Mouse (Mus musculus): ENCODE data around the gene 2010111I01Rik.

2010111I01Rik gene

DNA sequence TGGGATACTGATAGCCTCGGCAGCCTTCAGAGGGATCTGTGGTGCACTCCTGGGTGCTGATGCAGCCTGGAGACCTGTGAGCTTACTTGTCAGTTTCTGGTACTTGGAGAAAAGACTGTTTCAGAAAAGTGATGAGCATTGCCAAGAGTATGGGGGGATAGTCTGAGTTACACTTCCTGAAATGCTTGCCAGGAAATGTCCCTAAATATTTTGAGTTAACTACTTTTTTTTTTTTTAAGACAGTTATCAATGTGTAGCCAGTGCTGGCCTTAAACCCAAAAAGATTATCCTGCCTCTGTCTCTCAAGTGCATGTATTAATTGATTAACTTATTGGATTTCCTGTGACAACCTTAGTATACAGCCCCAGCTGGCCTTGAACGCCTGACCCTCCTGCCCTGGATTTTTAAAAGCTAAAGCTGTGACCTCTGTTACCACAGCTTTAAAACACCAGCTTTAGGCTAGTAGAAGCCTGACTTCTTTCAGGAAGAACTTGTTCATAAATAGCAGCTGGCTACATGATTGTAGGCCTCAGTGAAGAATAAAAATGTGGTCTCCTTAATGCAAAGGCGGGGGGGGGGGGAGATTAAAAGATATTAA, 150.6 kb downstream of the 2010111I01Rik start:
- no peak for DNase-seq

DNA sequence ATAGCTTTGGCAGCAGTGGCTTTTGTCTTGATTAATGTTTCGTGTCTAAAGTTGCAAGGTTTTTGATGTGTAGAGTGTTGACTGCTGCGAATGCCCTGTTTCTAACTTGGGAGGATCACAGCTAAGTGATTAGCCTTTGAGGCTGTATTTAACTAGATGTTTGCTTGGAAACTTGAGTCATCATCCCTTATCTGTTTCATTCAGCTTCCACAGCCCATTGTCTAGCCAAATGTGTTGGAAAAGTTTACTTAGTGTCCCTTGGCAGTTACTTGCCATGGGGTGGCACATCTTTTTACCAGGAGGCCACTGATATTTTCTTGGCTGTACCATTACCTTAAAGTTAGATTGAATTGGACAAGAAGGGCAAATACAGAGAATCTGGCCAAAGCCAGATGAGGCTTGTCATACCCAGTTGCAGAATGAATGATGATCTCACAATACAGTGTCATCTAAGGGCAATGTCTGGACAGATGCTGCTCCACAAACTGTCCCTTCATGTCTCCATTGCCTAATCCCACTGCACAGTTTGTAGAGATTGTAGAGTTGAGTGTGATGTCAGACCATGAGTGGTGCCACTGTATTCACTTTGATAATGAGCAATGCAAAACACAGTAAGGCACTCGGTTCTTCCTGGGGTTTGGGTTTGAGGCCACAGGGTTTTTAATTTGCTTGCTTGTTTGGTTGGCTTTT, 152.9 kb downstream of the 2010111I01Rik start:
- DNase-seq = peak; percentile 34

DNA sequence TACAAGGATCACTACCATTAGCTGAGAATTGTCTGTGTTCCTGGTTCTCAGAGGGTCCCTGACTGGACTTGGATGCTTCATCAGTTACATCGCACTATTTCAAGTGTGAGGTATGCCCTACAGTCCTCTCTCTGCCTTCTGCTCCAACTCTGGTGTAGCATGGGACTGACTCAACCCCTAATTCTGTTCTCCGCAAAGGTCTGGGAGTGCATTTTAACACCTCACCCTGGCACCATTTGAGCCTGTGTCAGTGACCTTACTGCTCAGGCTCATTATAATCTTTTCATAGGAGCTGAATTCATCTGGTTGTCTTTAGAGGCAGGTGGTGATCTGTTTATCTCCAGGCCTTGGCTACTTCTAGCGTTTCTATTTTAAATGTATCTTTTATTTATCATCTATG, 154.0 kb downstream of the 2010111I01Rik start:
- no peak for DNase-seq

DNA sequence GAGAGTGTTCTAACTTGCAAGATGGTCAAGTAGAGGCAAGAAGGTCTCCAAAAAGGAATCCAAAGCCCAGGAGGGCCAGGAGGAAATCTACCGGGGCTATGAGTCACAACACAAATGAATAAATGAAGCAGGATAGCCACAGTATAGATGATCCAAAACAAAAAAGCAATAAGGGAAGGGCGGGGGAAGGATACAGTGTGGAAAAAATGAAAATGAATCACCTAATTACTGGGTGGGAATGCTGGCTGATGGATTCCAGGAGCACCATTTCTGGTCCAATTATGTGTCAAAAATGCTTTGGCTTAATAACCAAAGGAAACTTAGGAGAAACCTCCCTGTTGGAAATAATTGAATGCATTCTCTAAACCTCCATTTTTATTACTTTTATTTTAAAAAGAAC, 155.6 kb downstream of the 2010111I01Rik start:
- DNase-seq = peak; percentile 22

DNA sequence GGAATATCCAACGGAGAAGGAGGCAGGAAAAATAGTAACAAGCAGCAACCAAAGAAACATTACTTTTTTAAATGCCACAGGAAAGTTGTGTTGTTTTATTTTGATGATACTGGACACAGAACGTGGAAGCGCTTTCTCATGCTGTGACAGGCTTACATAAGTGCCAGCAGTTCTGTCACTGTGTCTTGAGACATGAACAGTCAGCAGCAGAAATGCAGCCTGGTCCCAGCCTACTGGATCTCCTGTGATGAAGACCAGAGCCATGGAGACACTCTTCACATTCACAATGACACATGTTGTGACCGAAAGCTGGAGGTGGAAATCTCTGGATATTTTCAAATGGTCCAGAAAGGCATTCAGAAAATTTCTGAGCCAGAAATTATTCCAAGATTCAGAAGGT, 157.1 kb downstream of the 2010111I01Rik start:
- DNase-seq = no peak

DNA sequence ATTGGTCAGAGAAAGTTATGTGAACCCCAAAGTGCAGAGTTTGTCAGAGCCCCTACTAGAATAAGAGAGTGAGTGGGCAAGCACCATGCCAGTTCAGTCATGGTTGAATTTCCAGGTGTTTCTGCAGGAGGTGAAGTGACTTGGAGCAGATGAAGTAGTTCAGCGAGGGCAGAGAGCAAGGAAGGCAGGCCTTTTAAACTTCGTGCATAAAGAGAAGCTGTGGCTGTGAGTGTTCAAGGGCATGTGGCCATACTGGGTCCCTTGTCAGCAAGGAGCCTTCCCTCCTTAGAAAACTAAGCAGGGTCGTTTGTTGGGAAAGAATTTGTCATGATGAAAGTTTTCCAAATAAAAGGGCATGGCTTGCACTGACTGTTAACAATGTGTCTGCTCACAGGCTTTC, 161.5 kb downstream of the 2010111I01Rik start:
- no peak for DNase-seq

DNA sequence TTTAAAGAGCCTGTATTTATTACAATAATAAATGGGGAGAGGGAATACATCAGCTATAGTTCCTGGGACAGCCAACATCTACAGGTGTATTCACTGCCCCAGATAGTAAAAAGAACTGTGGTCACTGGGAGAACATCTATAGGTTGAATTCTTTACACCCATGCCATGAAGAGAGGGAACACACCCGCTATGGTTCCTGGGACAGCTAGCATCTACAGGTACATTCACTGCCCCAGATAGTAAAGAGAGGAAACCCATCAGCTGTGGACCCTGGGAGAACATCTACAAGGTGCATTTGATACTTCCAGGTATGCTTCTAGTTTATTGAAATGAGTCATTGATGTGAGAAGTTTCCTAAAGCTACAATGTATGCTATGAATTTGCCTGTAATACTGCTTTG, 162.8 kb downstream of the 2010111I01Rik start:
- DNase-seq = no peak

DNA sequence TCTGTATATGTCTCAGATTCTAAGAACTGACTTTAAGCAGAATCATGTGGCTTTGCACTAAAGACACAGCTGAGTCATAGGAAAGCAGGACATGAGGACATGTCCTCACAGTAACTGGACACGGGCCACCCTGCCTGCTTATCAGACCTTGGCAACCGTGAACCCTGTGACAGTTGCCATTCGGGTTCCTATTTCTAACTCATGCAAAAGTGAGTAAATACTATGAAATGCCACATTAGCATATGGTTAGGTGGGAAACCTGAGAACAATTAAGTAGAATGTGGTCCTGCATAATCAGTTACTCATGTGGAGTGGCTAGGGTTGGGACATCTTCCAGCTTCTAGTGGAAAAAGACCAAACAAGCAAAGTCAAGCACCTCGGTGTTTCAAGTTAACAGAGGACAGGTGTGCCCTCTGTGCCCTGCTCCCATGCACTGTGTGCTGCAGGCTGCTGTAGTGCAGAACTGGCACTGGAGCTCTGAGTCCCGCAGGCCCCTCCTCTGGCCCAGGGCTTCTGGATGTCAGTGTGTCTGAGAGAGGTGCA, 170.3 kb downstream of the 2010111I01Rik start:
- DNase-seq = no peak

DNA sequence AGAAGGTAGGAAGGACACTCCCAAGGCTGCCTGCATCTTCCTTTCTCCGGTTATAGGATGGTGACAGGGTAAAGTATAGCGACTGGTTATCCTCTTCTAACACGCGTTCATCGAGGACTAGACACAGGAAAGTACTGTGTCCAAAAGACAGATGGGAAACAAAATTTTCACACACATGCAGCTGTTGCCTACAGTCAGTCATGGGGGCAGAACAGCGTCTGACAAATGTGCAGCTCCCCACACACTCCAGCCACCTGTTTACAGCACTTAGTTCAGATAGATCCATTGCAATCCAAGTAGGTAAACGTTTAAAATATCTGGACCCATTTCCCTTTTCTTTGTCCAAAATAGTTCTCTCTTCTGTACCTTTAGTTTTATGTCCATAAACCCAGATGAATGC, 171.3 kb downstream of the 2010111I01Rik start:
- DNase-seq = no peak

DNA sequence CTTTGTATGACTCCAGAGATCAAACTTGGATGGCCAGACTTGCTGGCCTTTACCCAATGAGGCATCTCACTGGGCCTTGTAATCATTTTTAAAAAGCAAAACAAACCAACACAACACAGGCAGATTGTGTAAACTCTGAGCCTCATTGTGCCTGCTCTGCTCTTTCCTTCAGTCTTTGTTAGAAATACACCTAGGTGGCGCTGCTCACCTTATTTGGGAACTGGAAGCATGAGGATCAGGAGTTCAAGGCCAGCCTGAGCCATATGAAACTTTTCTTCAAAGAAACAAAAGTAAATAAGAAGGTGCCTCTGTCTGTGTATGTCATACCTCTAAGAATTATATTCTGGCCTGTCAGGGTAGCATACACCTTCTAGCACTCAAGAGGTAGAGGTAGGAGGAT, 172.1 kb downstream of the 2010111I01Rik start:
- DNase-seq = no peak

DNA sequence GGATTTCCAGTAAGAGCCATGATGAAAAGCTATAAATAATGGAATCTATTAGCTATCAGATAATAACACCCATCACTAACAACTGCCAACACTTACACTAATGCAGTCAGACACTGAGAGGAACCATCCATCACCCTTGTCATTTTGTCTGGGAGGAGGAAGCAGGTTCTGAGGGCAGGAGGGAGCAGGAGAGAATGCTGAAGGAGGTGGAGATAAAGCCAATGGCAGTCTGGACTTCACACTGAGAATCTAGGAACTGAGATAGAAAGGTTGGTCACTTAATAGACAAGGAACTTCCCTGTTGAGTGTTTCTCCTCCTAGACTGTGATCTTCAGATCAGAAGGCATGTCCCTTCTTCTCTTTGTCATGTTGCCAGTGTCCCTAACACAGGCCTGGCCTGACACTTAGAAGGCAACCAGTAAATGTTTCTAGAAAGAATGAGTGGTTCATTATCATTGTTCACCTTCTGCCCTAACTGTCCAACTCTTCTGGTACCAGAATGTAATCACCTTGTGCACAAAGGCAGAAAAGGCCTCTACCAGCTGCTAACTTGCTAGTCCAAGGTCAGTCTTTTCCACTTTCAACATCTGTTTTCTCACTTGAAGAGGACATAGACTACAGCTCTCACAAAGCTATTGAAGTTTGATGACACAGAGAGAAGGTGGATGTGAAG, 173.8 kb downstream of the 2010111I01Rik start:
- no peak for DNase-seq

DNA sequence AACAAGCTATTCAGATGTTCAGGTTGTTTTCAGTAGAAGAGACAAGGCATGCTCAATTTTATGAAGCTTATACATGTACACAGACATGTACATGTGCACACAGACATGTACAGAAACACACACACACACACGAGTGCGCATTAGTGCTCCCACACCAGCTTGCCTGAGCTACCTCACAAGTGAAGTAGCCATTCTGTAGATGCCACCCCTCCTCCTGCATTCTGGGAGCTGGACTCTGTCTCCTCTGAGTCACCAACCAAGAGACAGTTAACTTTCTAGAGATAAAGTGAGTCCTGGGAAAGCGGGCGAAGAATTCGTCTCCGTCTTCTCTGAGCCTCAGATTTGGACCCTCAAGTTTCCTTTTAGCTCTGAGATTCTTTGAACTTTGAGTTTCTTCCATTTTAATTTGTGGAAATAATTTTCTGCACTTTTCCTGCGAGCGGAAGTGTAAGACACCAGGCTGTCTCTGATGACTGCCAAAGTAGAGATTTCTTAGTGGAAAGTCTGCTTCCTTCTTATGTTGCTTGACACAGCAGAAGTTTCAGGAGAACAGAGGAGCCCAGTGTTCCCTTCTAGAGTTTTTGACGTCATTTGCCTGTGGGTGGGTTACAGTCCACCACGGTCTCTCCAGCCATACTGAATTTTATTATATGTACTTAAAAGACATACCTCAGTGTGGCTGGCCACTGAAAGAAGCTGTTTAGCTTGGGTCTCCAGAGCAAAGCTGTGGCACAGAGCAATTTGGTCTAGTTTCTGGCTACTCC, 175.0 kb downstream of the 2010111I01Rik start:
- DNase-seq = no peak

DNA sequence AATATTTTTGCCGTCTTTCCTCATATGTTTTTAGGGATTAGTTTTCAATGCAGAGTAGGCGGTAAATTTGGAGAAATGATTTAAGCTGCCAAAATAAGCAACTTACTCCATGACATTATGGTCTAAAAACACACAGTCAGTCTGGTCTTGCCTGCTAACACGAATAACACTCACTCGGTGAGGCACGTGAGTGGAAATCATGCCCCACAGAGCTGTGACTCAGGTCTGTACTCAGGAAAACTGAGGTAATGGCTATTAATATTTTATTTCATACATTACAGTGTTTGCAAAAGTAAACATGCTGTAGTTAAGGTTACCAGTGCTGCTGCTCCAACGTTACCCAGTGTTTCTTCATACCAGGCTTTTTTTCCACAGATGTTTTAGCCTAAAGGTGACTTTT, 176.1 kb downstream of the 2010111I01Rik start:
- DNase-seq = no peak

DNA sequence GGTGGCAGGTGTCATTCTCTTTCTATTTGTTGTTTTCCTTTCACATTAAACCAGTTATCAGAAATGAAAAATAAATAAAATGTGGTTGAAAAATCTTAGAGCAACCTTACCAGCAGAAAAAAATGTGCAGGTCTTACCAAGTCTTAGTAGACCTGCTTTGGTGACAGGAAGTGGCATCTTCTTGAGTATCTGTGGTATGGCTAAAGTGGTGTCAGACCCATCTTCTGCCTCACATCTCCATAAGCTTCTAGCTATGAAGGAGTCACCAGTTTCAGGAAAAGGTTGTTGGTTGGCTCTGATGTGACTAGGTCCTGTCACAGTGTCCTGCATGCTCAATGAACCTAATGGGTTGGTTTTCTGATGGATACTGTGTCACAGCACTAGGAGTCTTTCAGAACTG, 176.6 kb downstream of the 2010111I01Rik start:
- no peak for DNase-seq

DNA sequence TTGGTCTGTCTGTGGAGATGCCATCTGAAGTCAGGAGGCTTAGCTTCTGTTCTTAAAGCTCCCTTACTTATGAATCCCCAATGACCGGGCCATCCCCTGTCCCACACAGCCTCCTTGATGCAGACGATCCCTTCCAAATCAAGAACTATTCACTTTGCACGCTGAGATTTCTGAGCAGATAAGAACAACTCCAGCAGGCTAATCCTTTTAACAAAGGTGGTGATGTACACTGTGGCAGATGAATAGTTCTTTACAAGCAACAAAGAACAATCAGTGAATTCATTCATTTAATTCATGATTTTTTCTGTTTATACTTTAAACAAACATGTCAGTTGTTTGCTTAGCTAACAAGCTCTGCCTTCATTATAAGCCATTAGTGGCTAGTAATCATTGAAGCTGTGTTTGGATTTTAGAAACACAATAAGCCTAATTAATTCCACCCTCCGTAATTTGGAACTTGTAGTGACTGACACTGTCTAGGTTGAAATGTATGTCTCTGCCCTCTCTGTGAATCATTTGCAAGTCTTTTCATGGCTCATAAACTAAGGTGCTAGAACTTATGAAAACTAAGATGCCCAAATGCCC, 182.0 kb downstream of the 2010111I01Rik start:
- DNase-seq = no peak

DNA sequence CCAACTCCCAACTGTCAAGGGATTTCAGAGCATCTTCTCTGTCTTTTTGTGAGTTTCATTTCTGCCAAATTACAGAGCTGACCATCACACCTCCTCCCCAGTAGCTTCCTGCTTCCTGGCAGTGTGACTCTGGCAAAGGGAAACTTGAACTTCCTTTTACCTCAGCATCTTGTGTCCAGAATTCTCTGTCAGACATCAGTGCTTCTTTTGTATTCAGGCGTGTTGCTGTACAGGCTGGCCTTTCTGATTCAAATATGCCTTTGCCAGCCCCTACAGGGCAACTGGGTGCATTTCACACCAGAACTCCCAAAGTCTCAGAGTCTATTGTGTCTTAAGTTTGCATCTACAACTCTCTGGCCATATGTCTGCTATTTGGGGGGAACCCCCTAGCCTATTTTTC, 183.5 kb downstream of the 2010111I01Rik start:
- no peak for DNase-seq

DNA sequence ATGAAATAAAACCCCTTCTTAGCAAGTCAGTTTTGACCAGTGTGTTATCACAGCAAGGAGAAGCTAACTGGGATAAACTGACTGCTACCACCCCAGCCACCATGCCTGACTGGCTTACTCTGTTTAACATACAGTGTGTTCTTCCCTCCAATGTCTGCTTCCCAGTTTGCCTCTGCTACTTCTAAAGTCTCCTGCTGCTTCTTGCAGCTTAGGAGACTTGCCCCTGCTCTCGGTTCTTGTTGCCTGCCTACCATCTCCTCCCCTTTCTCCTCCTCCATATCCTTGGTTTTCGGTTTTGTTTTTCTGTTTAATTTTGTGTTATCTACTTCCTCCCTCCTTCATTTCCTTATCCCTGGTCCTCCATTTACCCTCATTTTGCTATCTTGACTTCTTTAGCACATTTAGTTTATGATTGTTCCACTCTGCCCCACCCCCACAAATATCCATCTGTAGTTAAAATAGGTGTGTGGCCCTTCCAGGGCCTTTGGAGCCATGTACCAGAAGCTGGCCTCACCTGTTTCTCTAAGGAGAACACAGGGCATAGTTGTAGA, 185.9 kb downstream of the 2010111I01Rik start:
- no peak for DNase-seq

DNA sequence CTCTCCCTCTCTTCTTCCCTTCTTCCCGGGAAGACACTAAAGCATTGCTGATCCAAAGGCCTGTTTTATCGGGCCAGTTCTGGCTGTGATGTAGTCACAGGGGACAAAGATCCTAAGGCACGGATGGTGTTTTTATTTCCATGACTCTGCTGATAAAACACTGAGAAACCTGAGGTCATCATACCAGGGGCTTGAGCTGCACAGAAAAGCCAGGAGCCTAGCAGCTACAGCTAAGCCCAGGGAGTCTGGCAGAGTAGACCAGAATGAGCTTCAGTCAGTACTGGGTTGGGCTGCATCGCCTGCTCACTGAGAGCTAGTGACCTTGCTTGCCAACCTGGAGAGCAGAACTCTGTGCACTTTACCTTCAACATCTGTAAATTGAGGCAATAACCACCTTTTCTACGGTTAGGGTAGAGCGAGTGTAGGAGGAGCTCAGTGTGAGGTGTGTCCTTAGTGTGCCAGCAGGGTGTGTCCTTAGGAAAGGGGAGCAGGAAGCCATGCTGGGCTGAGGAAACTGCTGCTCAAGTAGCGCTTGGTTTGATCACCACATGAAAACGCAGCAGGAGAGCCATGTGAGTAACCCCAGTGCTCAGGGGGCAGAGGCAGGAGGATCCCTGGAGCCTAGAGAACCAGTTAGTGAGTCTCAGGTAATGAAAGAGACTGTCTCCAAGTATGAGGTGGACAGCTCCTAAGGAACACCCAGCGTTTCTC, 186.5 kb downstream of the 2010111I01Rik start:
- no peak for DNase-seq

DNA sequence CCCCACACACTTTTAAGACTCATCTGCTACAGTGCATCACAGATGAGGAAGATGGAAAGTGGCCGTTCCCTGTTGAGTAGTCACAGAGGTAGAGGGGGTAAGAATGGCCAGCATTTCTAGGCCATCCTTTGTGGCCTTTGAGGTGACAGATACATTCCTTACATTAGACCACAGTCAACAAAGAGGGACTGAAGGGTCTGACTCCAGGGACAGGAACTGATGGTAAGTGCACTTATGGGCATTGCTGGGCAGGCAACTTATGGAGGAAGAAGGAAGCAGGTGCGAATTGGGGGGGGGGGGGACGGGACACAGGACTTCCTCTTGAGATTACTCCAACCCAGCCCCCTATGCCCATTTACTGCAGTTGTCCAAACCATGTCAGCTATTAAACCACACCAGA, 187.8 kb downstream of the 2010111I01Rik start:
- DNase-seq = no peak

DNA sequence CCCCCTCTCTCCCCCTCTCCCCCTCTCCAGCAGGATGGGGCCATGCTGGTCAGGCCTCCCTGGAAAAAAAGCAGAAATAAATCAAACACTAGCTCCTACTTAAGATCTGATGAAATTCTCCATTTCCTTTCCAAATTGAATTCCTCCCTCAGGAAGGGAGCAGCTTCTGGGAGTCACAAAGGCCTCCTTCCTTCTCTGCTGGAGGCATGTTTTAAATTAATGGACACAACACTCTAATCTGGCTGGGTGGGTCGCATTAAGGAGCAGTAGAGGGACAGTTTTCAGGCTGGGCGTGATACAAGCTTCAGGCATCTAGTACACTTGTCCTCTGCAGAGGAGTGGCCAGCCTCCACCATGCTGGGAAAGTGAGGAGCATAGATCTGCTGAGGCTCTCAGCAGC, 188.7 kb downstream of the 2010111I01Rik start:
- DNase-seq = peak; percentile 60

DNA sequence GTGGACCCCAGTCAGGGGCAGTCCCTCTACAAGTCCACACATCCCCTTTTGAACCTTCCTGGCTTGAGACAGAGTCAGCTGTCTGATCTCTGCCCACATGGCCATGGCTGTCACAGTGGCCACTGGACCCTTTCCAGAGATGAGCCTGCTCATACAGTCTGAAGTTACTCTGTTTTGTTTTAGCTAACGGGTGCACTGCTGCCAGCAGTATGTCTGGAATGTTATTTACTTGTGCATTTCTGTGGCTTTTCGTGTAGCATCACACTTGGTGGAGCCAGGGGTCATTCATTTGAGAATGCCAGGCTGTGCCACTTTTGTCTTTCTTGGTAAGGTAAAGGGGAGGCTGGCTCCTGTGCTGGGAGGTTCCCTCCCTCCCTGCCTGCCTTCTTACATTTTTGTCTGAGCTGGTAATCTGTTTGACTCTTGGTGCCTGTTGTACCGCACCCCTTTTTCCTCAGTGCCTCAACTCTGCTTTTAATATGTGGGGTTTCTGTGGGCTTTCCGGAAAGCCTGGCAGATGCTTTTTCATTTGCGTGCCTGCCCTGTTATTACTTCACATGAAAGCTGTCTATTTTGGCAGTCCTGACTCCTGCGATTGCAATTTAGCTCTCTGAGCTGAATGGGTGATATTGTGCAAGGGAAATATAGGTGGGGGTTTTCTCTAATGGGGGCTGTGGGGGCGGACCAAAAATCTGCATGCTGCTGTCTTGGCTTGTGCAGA, 190.3 kb downstream of the 2010111I01Rik start:
- peak; percentile 88 for DNase-seq

Measured in lung, postnatal 10 days (tissue).